Mouse (Mus musculus): ENCODE data around the gene Rnaseh2a.

Gene Rnaseh2a

GRCm38 (mm10) chr8:84969241-84970134 lies at the start of gene Rnaseh2a, which contains the start of the genes Gm49661 and Prdx2:
Gene Rnaseh2a, minus strand, starts transcription at chr8:84969767.
Gene Gm49661, minus strand, starts transcription at chr8:84969433.
Gene Prdx2, plus strand, starts transcription at chr8:84969587.
- peak; percentile 83 for DNase-seq (ENCODE audit: low read depth, low spot score)

DNA sequence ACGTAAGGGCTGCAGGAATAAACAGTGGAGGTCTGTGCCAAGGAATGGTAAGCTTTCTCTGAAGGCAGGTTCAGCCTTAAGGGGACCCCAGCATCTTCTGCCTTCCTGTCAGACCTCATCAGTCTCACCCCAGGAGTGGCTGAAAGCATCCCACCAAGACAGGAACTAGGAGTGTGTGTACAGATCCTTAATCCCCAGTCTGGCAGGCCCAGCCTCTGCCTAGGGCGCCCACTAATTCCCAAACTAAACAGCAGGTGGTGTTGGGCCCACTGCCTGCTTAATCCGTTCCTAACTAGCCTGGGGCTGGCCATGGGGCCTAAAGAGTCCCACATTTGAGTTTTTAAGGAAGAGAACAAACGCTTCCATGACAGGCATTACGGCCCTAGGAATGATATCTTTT lies 47.6 kb upstream of the Rnaseh2a start:
- peak; percentile 49 for DNase-seq (ENCODE audit: low read depth, low spot score)

DNA sequence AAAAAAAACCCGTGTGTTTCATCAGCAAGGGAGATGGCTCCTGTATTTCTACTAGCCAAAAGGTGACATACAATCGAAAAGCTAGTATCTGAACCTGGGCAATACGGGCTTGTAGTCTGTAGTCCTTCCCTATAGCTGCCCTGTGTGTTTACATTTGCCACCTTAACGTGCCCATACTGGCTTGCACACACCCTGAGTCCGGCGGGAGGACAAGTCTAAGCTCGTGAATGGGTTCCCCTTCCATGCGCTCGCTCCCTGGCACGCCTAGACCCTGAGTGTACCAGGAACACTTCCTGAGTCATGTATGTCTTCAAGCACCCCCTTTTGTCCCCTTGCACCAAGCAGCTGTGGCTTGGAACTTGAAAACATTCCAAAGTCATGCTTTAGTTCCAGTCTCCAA lies 47.2 kb upstream of the Rnaseh2a start:
- DNase-seq (ENCODE audit: low read depth, low spot score), result no peak

GRCm38 (mm10) chr8:85014431-85014830 lies 44.9 kb upstream of the Rnaseh2a start, which contains the start of gene Best2:
Gene Best2, minus strand, starts transcription at chr8:85014531.
- DNase-seq (ENCODE audit: low read depth, low spot score), result no peak

DNA sequence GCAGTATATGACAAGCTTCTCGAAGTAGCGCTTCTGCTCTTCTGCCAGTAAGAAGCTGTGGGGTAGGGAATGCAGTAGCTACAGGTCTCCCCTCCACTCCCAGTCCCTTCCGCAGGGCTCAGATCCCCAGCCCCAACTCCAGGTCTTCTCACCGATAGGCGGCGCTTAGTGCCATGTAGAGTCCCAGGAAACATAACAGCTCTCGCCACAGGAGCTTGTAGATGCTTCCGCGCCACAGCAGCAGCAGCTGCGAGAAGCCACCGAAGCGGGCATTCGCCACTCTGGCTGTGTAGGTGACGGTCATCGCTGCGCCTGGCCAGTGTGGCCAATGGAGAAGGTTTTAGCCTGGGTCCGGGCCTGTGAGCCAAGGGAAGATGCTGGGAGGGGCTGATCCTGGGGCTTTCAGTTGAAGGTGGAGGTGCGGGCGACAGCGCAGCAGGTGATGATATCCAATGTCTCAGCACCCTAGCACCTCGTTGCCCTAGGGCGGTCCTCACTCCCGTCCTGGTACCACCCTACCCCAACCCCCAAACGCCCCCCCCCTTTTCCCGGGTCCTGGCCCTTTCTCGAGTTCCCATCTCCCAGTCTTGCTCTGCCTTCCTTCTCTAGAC lies 43.8 kb upstream of the Rnaseh2a start:
- DNase-seq (ENCODE audit: low read depth, low spot score), result peak; percentile 94

GRCm38 (mm10) chr8:85011242-85011641 lies 41.7 kb upstream of the Rnaseh2a start:
- DNase-seq (ENCODE audit: low read depth, low spot score), result peak; percentile 58

- peak; percentile 82 for DNase-seq (ENCODE audit: low read depth, low spot score)
These were observed 38.1 kb upstream of the Rnaseh2a start for GRCm38 (mm10) chr8:85007686-85008085.

GRCm38 (mm10) chr8:84997649-84998295 lies 28.2 kb upstream of the Rnaseh2a start:
- peak; percentile 96 for DNase-seq (ENCODE audit: low read depth, low spot score)

DNA sequence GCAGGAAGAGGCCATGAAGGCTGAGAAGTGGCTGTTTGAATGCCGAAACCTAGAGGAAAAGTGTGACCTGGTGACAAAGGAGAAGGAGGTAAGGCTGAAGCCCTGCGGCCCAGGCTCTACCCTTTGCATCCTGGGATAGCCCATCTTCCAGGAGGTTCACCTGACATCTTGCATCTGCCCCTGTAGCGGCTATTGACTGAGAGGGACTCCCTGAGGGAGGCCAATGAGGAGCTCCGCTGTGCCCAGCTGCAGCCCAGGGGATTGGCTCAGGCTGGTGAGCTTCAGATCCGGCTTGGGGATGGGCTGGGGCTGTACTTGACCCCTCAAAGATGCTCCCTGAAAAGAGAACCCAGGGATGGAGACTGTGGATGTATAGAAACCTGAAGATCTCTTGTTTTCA lies 27.4 kb upstream of the Rnaseh2a start:
- no peak for DNase-seq (ENCODE audit: low read depth, low spot score)

DNA sequence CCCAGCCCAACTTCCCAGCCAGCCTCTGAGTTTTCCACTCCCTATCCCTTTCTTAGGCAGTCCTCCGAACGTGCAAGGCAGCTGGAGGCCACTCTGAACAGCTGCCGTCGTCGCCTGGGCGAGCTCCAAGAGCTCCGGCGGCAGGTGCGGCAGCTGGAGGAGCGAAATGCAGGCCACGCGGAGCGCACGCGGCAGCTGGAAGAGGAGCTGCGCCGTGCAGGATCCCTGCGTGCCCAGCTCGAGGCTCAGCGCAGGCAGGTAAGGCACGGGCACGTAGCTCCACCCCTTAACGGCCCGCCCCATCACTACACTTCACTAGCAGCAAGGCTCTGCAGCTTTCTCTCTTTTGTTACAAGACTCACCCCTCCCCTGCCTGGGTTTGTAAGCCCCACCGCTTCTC lies 26.1 kb upstream of the Rnaseh2a start:
- DNase-seq (ENCODE audit: low read depth, low spot score), result peak; percentile 75

GRCm38 (mm10) chr8:84994375-84994774 lies 24.8 kb upstream of the Rnaseh2a start:
- no peak for DNase-seq (ENCODE audit: low read depth, low spot score)

GRCm38 (mm10) chr8:84990836-84991235 lies 21.3 kb upstream of the Rnaseh2a start:
- peak; percentile 91 for DNase-seq (ENCODE audit: low read depth, low spot score)

GRCm38 (mm10) chr8:84990349-84990748 lies 20.8 kb upstream of the Rnaseh2a start, which contains the start of gene Hook2:
Gene Hook2, plus strand, starts transcription at chr8:84990603.
- DNase-seq (ENCODE audit: low read depth, low spot score), result peak; percentile 99

GRCm38 (mm10) chr8:84989810-84990209 lies 20.2 kb upstream of the Rnaseh2a start:
- peak; percentile 96 for DNase-seq (ENCODE audit: low read depth, low spot score)

- DNase-seq (ENCODE audit: low read depth, low spot score), result peak; percentile 83
These were observed 19.8 kb upstream of the Rnaseh2a start for GRCm38 (mm10) chr8:84989311-84989731.

GRCm38 (mm10) chr8:84987903-84988302 lies 18.3 kb upstream of the Rnaseh2a start:
- peak; percentile 33 for DNase-seq (ENCODE audit: low read depth, low spot score)

GRCm38 (mm10) chr8:84987388-84987787 lies 17.8 kb upstream of the Rnaseh2a start:
- DNase-seq (ENCODE audit: low read depth, low spot score), result no peak

DNA sequence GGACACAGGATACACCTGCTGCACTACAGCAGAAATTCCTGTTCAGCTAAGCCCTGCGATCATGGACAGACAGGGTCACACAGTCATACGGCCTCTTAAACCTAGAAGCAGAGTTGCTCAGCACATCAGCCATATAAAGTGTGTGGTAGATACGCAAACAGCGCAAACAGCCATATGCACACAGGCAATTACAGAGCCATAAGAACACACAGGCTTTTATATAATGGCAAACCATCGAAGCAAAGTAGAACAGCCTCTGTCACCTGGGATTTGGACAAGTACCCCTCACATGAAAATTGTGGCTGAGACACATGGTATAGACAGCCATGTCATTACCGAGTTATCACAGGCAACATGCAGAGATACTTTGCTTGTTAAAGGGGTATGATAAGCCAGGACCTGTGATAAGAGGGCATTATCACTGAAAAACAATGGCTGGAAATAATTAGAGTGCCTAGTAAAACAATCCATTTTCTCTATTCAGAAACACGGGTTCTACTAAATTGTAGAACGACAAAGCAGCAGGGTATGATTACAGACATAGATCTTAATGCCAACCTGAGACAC lies 16.9 kb upstream of the Rnaseh2a start:
- DNase-seq (ENCODE audit: low read depth, low spot score), result no peak

DNA sequence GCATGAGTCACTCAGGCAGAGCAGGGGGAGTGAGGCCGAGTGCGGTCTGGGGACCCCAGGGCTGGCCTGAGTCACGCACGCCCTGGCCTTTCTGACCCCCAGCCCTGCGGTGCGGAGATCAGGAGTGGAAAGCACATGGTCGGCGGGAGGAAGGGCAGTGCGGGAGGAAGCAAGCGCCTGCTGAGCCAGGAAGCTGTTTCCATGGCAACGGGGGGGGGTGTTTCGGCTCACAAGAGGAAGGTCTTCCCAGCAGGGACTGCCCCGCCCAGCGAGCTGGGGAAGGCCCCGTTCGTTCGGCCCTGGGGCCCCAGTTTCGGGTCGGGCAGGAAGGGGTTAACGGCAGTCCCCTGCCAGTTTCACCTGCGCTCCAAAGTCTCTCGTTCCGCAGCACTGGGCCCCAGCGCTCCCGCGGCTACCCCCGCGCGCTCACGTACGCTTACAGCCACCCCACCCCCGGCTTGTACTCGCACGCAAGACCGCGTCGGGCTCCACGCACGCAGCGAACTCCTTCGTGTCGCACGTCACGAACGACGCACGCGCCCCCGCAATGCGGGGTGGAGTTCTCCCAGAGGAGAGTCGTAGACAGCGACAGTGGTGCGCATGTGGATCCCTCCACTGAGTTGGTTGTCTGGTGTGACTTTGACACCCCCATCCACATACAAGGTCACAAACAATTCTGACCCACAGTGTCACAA lies 16.3 kb upstream of the Rnaseh2a start:
- DNase-seq (ENCODE audit: low read depth, low spot score), result peak; percentile 98

DNA sequence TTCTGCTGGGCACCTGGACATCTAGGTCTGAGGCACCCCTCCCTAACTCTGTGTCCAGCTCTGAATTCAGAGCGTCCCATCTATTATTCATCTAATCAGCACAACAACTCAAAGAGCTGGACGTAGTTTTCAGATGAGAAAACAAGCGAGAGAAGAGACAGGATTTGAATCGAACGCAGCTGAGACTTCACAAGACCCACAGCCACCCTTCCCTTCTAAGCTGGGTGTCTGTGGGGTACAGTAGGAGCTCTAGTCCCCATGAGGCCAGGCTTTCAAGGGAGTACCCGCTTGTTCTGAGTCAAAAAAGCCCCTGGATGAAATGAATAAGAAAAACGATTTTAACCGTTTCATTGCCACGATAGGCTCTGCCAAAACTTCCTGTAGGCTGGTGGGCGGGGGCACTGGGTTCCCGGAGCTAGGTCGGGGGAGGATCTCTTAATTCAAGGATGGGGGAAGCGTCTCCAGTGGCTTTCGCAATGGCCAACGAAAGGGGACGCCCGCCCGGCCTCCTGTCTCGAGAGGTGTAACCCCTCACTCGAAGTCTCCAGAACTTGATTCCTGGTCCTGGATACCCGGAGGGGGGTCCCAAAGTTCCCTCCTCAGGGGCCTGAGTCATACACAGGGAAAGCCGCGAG lies 15.6 kb upstream of the Rnaseh2a start:
- DNase-seq (ENCODE audit: low read depth, low spot score), result no peak
